Mouse (Mus musculus) cerebellum, adult 18-20 months (tissue): ENCODE measurements around the gene Tub.

Experiments used
- DNase-seq, 2 experiments: peaks; one replicate each; pipeline ENCODE4 v3.0.0; 2021

Tub gene

DNA sequence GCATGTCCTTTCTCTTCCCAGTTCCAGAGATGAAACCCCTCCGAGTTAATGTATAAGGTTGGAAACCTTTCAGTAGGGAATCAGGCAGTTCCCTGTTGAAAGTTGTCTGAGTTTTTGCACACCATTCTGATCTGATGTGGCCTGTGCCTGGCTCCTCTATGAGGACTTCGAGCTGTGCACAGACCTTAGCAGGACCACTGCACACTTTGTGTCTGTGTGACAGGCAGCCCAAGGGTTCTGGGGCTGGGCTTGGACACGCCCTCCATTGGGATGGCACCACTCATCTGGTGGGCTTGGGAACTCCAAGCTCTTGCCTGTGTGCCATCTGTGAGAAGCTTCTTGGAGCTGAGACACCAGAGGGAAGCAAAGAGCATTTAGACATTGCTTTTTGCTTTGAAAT lies 81.2 kb downstream of the Tub start:
- no peak for DNase-seq

DNA sequence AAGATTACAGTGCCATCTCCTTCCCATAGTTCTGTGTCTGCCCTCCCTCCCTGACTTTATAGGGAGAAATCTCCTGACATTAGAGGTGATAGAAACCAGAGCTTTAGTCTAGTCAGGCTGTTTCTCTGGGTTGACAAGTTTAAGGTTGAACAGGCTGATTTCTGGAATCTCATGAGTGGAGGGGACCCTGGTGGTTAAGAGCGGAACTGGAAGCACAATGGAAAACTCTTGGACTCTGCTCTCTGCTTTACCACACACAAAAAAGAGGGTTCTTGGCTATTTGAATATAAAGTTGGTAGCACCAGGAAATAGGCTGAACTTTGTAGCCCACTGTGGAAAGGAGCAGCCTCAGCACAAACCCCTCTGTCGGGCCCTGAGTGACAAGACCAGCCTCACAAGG lies 81.9 kb downstream of the Tub start:
- DNase-seq, result no peak

DNA sequence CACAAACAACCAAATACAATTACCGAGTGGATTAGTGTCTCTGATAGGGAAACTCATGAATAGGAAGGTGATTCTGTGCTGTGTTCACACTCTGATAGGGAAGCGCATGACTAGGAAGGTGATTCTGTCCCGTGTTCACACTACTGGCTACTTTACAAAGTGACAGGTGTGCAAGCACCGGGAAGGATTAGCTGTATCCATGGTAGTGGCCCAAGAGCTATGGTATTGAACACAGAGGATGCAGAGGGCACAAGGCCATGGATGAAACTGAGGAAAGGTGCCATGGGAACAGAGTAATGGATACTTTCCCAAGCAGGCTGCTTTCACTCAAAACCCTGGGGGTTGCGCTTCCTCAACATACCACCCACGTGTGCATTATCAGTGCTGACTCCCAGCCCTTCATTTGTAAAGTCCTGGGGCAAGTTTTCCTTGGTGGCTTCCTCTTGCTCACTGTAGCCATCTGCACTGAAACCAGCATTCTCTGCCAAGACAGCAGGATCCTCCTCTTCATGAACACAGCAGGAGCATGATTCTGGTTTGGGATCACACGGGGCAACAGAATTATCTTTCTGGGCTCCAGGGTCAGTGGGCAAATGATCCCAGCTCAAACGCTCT lies 88.1 kb downstream of the Tub start:
- peak; percentile 72 for DNase-seq

DNA sequence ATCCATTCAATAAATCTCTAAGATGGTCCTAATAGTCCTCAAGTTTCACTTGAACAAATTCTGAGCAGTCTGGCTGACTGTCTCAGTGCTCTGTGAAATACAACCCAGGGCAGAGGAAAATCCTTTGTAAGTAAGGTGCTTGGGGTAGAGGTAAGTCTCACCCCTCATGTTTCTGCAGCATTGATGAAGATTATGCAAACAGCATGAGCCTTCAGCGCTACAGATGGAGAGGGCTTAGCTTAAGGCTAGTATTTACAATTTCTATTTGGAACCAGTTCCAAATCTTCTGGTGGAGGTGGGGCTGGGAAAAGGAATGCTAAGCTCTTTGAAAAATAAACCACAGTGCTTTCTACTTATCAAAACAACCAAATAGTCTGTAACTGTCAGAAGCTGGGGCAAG lies 88.8 kb downstream of the Tub start:
- peak in 1 of 2 experiments; percentile 41 for DNase-seq

DNA sequence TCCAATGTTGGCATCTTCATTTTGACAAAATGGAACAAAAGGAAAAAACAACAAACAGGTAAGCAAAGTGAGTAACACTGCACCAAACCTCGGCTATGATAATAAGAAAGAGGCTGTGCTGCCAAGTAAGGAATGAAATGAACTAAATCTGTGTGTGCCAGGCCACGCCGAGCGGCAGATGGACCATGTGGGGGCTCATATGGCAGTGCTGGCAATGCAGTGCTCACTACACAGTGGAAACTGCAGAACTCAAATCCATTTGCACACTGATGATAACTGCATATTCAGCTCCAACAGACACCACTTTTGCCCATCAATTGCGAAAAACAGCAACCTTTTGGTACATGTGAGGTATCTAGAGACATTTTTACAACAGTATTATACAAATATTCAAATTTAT lies 89.3 kb downstream of the Tub start:
- DNase-seq, result peak; percentile 92 to 95

DNA sequence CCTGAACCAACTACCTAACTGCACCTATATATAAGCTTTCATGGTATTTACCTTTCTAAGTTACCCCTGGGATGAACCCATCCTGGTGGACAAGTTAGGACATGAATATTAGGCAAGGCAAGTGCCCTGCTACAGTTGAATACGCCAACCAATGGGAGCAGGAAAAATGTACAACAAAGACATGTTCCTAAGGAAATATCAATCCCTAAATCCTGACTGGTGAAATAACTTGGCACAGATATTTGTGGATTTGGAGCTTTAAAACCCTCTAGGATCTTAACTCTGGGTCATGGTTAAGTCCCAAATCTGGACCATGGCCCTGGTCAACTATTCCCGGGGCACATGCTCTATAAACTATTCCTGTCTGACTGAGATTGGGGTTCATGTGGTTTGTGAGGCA lies 95.7 kb downstream of the Tub start:
- DNase-seq, result no peak

DNA sequence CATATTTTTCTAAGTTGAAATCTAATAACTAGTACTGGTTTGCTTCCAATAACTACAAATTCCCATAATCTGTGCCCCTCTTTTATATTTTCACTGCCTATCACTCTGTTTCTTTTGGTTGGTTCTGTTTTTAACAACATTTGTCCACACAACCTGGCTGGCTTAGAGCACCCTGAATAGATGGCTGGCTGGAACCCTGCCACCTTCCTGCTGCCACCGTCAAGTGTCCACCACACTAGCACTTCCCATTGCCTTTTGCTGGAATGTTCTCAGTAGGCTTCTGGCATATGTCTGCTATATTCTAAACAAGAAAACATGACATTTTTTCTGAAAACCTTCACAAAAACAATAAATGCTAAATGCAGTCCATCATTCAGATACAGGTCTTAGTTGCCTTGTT lies 100.7 kb downstream of the Tub start:
- peak; percentile 82 for DNase-seq

DNA sequence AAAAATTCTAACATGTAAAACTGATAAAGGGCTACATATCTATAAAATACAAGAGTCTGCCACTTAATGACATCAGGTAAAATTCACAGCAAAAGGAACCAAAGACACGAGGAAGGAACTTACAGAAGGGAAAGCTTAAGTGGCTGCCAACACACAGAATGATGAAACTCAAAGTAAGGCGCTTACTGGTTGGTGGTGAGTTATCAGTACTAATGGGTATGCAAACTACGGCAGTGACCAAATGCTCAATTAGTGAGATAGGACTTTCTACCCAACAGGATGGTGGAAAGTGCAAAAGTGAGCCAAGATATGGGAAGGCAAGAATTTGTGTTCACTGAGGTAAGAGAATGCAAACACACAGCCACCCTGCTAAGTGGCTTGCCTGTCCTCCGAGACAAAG lies 109.4 kb downstream of the Tub start:
- no peak for DNase-seq

DNA sequence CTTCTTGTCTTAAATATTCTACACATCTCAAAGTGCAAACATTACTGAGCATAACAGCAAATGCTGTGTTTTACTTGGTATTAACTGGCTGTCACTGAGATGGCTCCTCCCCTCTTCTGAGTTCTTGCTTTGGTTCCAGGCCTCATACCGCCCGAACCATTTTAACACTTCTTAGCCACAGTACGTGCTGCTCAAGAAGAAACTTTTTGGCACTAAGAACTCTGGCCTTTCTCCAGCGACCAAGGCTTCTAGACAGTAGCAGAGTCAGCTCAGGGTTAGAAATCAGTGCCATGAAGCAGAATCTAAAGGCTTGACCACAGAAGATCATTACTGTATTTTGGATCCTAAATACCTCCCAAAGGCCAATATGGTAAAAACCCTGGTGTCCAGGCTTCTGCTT lies 119.5 kb downstream of the Tub start:
- DNase-seq, result peak in 1 of 2 experiments; percentile 35

DNA sequence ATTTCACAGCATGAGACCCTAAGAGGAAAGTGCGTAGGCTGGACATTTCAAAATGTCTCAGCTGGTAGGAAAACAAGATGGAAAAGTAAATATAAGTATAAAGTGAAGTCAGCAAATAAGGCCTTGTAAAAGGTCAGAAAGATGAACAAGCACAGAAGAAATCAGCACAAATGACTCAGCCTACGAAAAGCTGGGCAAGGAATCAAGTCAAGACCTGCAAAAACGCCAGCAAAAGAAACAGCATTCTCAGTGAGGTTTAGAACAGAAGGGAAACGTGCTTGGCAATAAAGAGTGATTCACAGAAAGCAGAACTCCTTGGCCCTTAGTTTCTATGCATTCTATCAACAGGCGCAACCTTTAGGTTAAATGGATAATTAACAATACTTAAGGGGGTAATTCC lies 122.2 kb downstream of the Tub start:
- DNase-seq, result peak in 1 of 2 experiments; percentile 23

DNA sequence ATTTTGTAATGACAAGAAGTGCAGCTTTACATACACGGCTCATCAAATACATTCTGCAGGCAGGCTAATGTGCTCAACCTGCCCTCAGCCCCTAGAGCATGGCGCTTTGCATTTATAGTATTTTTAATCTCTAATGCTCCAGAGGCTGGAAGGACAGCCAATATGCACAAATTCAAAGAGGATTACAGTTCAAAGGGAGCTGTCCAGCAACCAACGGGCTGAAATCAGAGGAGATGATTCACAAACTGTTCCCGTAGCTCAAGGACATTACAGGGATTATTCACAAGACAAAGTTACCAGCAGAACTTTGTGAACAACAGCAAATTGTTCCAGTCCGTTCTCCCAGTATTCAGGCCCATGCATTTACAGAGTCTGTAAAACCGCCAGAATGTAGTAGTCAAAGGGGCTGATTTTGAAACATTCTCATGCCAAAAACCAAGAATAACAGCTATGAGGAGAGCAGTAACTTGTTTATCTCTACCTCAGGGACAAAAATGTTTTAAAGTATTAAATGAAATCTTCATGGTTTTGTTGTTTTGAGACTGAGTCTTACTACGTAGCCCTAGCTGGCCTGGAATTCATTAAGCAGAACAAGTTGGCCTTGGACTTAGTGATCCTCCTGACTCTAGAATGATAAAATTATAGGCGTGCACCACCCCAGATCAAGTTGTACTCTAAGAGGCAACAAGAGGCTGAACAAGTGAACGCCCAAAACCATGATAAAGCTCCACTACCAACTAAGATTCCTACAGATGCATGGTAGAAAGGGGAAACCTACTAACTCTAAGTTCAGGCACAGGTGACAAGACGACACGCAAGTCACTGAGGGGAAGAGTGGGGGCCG lies 132.4 kb downstream of the Tub start:
- no peak for DNase-seq

DNA sequence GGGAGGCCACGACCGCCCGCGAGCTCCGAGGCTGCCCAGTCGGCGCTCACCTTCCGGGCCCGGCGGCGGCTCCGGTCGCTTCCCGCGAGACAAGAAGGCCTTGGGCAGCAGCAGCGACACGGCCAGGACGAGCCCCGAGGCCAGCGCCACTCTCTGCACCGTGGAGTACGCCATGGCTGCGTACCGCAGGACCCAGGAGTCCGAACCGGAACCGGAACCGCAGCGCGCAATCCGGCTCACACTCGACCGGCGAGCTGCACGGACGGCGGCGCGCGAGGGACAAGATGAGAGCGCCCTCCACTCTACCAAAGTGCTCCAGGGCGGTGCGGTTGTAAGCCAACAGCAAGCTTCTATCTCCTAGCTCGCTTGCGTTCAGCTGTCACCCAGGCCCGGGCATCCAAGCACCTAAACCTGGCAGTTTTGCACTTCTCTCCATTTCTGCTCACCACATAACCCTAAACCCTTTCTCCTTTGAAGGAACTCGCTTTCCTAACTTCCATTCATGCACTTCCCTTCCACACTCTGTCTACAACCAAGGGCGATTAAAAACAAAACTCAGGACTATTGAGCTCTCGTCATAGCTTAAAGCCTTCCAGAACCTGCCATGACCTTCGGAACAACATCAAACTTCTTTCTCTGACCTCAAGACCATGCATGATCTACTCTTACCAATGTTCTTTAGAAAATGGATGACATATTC lies 133.1 kb downstream of the Tub start, which contains the start of gene Ric3:
Ric3 (minus strand) TSS at position 219 of the 700 bp plus-strand sequence.
- DNase-seq, result peak; percentile 93 to 95

DNA sequence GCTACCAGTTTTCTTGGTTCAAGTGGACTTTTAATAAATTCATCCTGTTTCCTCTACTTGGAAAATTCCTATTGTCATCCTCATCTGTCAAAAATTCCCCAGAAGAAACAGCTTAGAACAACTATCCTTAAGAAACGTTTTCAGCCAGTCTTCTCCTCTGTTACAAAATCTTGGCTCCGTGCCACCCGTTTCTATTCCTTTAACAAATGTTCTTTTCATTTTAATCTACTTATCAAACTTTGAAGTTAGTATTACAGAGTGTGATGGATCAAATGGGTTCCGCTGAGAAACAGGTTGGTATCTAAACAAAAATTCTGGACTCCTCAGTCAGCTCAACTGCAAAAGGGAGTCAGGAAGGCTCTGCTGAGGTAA lies 133.7 kb downstream of the Tub start:
- peak; percentile 31 to 48 for DNase-seq
